Mouse (Mus musculus): ENCODE data around the gene Tex19.2.

DNA sequence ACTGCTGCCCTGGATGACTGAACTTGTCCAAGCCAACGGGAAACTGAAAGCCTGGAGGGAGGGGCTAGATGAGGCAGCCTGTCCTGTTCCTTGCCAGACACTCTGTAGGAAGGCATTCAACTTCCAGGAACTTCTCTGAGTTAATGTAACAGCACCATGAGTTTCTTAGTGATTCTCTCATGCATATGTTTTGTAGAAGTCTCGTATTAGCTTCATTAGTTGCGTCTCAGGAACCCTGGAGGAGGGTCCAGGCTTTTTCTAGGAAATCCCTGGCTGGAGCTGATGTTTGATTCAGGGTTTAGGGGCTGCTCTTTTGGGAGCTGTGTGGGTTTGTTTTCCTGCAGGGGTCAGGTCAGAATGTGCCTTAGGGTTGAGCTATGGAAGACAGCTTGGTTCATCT, 37.4 kb downstream of the Tex19.2 start, which contains the start of gene Sectm1a:
- TF ChIP-seq CTCF (IDR thresholded peaks at IDR 0.05; ENCODE audit: control insufficient read depth, insufficient read depth, low read length) (no peak), POLR2A (IDR thresholded peaks at IDR 0.05; ENCODE audit: borderline replicate concordance, control insufficient read depth, low read depth, low read length) (no peak)

Measured in bone marrow, adult 2 months (tissue).